Mouse (Mus musculus) megakaryocyte-erythroid progenitor cell, adult 5 weeks (primary cell): ENCODE measurements around the gene Gm17631. TPM values are rescaled to one million over a fixed set of nuclear protein-coding genes. Genes with fewer than 3 reads are reported as not detected.

Experiments
- polyA plus RNA-seq: library from polyadenylated mRNA; stranded (reverse); fragments of >175 nt; gene quantifications from 2 replicates; pipeline ENCODE4 v1.2.3, GENCODE M21; 2012

The Gm17631 gene
- not detected in 2 replicates for polyA plus RNA-seq

GRCm38 (mm10) chr6:129862349-129862748 lies at the start of gene Gm17631:
Gm17631 (plus strand) TSS chr6:129862649.

DNA sequence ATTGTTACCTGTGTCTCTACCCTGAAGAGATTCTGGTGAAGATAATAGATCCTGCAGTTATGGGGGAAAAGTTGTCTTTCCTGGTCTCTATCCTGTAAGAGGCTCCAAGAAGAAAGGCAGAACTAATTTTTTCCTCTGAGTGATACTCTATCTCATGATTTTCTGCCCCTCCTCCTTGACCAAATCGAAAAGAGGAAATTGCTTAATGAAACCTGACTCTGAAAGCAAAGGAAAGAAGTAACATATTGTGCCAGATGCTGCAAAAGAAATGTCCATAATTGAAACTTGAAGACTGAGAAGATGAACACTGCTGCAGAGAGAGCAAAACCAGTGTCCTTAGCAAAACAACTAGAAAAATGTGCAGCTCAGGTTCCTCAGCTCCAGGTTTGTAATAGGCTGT lies 14.1 kb downstream of the Gm17631 start, which contains the start of gene Klra17:
Klra17 (minus strand) TSS at position 124 of the 400 bp plus-strand sequence.

Other genes starting within 250 kb of the Gm17631 start
- gene Klrk1, start 238.8 kb upstream of the Gm17631 start, polyA plus RNA-seq: 0.39 and 0.74 TPM in 2 replicates
- 0.24 TPM in 1 of 2 replicates, not detected in the other for gene Klrc3, start 219.3 kb upstream of the Gm17631 start, polyA plus RNA-seq
- 0.11 TPM in 1 of 2 replicates, not detected in the other for gene Klrc2, start 202.0 kb upstream of the Gm17631 start, polyA plus RNA-seq
- gene Klrc1, start 183.7 kb upstream of the Gm17631 start, polyA plus RNA-seq: 0.23 and 1.00 TPM in 2 replicates
- not detected in 2 replicates for gene Klri1, start 145.5 kb upstream of the Gm17631 start, polyA plus RNA-seq
- 0.01 and 0.03 TPM in 2 replicates for gene Klri2, start 122.2 kb upstream of the Gm17631 start, polyA plus RNA-seq
- gene Gm156, start 78.4 kb upstream of the Gm17631 start, polyA plus RNA-seq: not detected in 2 replicates
- 0.07 TPM in 1 of 2 replicates, not detected in the other for gene Klra17, start 14.0 kb downstream of the Gm17631 start, polyA plus RNA-seq
- not detected in 2 replicates for gene Klra5, start 55.0 kb downstream of the Gm17631 start, polyA plus RNA-seq
- not detected in 2 replicates for gene Klra6, start 164.3 kb downstream of the Gm17631 start, polyA plus RNA-seq
- 0.06 TPM in 1 of 2 replicates, not detected in the other for gene Klra4, start 204.6 kb downstream of the Gm17631 start, polyA plus RNA-seq